Mouse (Mus musculus): ENCODE results near the gene Mvb12a.

The Mvb12a gene

GRCm38 (mm10) chr8:71567587-71567986 lies 24.9 kb downstream of the Mvb12a start:
- DNase-seq = no peak

GRCm38 (mm10) chr8:71568387-71568937 lies 25.7 kb downstream of the Mvb12a start, which contains the start of gene Slc27a1:
Gene Slc27a1 (plus strand): TSS chr8:71568882.
- DNase-seq = peak; percentile 92

DNA sequence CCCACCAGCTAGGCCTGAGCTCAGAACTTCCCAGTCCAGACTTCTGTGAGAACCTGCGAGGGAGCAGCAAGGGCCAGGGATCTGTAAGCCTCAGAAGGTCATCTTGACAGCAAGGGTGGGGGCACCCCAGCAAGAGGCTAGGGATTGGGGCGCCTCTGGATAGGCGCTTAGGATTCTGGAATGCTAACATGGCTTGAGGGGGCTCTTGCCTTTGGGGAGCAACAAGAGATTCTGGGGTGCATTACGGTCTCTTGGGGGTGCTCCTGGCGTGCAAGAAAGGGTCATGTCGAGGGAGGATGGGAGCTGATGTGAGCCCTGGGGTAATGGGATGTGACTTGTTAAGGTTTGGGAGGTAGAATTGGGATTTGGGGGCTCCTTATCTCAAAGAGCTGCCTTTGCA lies 26.2 kb downstream of the Mvb12a start:
- DNase-seq = no peak

DNA sequence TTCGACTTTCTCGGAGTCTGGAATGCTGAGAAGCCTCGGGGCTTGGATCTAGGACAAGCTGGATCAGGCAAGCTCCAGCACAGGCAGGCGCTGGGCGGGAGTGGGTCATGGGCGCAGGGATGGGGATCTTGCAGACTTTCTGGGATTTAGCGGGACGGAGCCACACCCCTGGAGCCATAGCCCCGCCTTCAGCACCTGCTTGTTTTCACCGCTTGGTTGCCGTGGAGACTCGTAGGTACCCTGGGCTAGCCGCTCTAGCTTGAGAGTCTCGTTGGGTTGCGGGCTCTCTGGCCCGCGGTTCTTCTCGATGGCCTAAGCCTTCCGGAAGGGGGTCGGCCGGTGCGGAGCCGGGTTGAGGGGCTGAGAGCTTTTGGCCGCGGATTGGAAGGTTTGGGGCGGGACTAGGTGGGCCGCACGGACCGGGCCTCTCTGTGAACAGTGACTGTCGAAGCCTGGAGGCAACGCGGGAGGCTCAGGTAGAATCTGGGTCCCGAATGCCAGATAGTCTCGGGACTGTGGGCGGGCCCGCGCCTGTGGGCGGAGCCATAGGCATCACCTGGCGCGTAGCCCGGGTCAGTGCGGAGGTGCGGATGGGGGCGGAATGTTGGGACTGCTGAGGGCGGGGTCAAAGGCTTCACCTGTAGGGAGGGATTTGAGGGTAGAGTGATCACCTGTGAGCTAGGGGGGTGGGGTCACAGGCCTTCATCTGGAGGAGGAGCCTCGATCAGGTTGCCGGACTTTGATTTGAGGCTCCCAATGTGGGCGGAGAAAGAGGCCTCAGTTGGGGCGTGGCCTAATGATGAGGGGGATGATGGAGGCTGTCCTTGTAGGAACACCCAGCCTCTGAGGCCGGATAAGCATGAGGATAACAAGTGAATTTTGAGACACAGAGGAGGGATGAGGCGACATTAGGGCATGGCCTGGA lies 26.9 kb downstream of the Mvb12a start:
- DNase-seq = peak; percentile 99

DNA sequence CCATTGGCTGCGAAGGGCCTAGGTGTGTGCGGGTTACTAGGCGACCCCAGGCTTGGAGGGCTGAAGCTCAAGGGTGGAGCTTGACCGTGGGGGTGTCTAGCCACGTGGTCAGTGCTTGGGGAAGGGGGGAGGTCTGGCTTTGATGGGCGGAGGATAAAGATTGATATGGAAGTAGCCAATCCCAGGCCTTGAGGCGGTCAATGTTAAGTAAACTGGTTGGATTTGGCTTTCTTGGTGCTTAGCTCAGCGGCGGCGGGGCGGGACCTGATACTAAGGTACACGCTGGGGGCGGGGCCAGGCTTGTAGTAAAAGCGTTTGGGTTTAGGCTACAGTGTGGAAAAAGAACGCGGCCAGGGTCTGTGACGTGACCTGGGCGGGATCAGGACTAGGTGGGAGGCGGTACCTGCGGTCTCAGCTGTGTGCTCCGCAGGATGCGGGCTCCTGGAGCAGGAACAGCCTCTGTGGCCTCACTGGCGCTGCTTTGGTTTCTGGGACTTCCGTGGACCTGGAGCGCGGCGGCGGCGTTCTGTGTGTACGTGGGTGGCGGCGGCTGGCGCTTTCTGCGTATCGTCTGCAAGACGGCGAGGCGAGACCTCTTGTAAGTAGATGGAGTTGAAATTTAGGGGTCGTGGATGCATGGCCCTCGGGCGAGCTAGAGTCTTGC lies 27.7 kb downstream of the Mvb12a start:
- peak; percentile 99 for DNase-seq

- peak; percentile 40 for DNase-seq
These were observed 29.4 kb downstream of the Mvb12a start for GRCm38 (mm10) chr8:71572077-71572476.

GRCm38 (mm10) chr8:71572847-71573633 lies 30.3 kb downstream of the Mvb12a start:
- DNase-seq = peak; percentile 74

DNA sequence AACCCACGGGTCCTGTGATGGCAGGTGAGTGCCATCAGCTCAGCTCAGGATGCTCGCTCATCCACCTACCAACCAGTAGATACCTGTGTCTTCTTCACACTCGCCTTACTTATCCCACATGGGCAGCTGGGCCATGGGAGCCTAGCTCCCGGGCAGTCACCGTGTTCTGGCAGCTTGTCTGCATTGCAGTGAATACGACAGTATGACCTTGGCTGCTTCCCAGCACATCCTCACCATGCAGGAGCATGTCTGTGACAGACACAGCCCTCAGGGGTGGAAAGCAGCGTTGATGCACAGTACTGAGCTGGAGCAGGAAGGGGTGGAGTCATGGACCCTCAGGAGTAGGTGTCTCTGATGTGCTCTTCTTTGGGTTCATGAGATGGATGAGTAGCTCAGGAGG lies 31.7 kb downstream of the Mvb12a start:
- DNase-seq = no peak

- no peak for DNase-seq
These were observed 32.3 kb downstream of the Mvb12a start for GRCm38 (mm10) chr8:71575020-71575419.

GRCm38 (mm10) chr8:71577856-71578387 lies 35.2 kb downstream of the Mvb12a start:
- DNase-seq = no peak

DNA sequence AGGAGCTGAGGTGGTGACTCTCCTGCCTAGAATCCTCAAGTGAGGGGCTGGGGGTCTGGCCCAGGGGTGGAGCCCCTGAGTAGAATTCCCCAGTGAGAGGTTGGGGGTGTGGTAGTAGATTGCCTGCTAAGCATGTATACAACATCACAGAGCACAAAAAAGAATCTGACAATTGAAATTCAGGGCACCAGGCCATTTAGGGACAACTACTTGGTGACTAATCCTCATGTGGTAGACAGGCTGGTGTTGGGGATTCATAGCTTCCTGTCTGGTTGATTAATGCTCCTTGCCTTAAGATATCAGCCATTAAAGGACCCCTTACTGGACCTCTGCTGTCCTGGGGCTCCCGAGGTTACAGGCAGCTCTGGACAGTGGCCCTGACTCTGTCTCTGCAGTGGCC lies 36.3 kb downstream of the Mvb12a start:
- no peak for DNase-seq

DNA sequence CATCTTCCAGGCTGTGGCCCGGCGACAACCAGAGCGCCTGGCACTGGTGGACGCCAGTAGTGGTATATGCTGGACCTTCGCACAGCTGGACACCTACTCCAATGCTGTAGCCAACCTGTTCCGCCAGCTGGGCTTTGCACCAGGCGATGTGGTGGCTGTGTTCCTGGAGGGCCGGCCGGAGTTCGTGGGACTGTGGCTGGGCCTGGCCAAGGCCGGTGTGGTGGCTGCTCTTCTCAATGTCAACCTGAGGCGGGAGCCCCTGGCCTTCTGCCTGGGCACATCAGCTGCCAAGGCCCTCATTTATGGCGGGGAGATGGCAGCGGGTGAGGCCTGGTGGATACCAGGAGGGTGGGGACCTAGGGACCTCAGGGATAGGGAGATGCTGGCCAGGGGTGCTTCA lies 36.8 kb downstream of the Mvb12a start:
- no peak for DNase-seq

DNA sequence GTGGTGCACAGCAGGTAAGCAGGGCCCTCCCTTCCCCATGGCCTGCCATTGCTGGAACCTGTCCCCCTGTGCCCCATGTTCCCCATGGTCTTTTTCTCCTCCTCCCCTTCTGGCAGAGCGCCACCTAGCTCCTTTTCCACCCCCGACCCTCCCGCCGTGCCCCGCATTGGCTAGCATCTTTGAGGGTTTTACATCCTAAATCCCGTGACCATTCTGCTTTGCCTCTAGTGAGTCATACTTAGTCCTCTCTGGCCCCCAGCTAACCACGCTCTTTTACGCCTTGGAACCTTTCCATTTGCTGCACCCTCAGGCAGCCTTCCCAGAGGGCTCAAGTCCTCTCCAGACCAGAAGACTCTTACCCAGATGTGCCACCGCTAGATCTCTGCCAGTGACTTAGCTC lies 37.5 kb downstream of the Mvb12a start:
- no peak for DNase-seq

DNA sequence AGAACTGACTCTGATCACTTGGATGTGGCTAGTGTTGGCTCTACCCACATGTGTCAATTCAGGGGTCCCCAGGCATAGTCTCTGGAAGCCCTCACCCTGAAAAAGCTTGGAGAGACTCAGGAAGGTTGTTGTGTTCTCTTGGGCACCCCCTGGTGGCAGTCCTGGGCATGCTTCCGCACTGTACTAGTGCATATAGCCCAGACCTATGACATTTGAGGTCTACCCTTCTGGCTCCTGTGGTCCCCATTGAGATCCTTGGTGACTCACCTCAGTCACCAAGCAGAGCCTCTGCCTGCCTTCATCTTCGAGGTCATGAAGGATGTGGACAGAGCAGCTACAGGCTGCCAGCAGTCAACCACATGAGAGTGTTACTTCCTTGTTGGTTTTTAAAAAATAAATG lies 44.2 kb downstream of the Mvb12a start:
- DNase-seq = peak; percentile 72

DNA sequence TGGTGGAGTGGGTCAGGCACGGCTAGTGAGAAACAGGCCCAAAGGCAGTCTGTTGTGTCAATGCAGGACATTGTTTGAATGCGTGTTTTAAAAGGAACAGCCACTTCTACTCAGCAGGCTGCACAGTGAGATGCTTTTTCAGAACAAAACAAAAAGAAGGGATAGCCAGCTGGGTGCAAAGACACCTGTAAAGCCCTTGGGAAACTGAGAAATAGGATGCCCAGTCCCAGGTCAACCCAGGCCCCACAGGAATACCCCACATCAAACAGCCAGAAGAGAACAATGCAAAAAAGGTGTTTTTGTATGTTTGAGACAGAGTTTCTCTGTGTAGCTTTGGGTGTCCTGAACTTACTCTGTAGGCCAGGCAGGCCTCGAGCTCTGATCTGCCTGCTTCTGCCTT lies 46.0 kb downstream of the Mvb12a start:
- DNase-seq = no peak

DNA sequence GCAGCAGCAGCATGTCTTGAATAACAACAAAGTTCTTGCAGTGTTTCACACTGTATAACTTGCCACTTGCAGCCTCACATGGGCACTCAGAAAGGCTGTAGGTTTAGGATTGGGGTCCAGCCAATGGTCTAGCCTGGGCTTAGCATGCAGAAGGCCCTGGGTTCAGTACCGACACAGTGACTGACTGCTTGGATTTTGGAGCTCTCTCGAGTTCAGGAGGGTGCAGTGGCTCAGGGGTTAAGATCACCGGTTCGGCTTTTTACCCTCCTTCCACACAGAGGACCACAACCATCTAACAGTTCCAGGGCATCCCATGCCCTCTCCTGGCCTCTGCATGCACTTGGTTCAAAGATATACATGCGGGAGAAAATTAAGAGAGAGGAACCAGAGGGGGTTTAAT lies 48.3 kb downstream of the Mvb12a start:
- no peak for DNase-seq

DNA sequence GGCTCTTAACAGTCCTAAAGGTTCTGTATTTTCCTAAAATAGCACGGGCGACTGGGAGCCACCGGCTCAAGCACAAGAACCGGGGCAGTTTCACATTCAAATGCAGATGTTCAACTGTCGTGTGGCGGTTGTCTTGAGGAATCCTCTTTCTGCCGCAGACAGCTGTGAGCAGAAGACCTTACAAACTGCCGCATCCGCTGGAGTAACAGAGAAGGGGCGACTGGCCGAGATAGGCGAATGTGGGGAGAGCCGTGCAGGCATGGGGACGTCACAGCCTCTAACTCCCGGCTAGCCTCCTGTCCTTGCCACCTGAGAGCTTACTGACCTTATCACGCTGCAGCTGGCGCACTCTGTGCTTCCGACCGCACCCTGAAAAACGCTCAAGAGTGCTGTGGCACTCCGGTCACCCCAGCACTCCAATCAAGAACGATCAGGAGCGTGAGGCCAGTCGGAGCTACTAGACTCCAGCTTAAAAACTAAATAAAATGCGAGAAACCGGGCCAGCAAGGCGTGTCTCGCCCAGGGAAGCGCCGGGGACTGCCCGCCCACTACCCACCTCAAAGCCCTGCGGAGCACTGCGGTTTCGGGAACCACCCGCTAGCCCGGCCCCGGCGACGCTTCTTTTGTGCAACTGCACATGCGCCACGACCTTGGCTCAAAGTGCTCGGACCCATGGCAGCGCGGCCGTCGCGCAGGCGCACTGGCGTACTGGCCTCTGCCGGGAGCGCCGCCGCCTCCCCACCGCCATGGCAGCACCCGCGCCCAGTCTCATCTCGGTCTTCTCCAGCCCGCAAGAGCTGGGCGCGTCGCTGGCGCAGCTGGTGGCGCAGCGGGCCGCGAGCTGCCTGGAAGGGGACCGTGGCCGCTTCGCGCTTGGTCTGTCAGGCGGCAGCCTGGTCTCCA lies 49.0 kb downstream of the Mvb12a start, which contains the start of gene Pgls:
Pgls (plus strand) TSS at position 706 of the 903 bp plus-strand sequence.
- DNase-seq = peak; percentile 96

GRCm38 (mm10) chr8:71592374-71593170 lies 49.9 kb downstream of the Mvb12a start:
- peak; percentile 86 for DNase-seq

DNA sequence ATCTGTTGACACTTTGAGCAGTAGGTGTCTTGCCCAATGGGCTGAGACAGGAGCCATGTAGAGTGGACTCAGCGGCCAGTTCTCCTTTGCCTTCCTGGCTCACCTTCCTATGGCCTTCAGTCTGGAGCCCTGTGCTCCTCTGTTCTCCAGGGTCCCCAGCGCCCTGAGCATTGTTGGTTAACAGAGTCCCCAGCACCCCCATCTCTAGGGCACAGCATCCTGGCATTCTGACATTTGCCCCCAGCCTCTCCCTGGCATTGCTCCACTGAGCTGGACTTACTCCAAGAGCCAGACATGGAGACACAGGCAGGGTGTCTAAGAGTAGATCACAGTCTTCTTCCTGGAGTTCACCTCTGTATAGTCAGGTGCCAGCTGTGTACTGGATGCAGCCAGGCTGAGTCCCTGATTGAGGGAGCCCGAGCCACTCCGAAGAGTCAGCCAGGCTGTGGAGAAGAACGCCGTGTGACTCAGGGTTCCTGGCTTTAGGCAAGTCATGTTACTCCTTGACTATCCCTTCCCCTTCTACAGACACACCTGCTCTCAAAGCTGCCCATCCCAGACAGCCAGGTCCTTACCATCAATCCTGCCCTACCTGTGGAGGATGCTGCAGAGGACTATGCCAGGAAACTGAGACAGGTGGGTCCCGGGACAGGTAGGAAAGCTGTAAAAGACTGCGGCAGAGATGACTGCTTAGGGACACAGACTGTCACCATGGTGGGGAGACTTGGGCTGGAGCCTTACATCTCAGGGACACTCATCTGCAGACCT lies 51.0 kb downstream of the Mvb12a start:
- no peak for DNase-seq

GRCm38 (mm10) chr8:71594324-71594722 lies 51.6 kb downstream of the Mvb12a start:
- no peak for DNase-seq
